Mouse (Mus musculus): ENCODE data around the gene Nrp2. TPM values are rescaled to one million over a fixed set of nuclear protein-coding genes. Genes with fewer than 3 reads are reported as not detected.

Gene Nrp2
- polyA plus RNA-seq, 1 experiment from 2014 or later: 12.5 TPM

DNA sequence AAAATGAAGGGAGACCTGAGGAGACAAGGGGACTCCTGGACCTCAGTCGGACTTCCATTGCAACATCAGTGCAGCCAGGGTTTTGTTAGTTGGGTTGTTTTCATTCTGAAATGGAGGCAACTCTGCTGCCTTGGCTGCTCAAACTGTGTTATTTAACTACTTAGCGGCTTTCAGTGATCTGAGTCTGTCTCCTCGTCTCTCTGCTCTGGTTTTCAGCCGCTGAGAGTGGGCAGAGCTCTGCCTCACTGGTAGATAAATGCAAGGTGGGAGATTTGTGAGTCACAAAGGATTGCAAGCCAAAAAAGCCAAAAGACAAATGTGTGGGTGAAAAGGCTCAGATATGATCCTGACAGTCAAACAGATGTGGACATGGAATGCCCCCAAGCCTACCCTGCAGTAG is 105.3 kb downstream of the Nrp2 start:
- H3K27ac ChIP-seq (ENCODE audit: low read depth, low read length): no peak overlapping the region
- H3K4me1 ChIP-seq (ENCODE audit: control insufficient read depth, insufficient read depth, low read length): no peaks in the 10 kb centered on the region
- DNase-seq (ENCODE audit: low spot score, missing footprints) (no peak), ATAC-seq (ENCODE audit: low FRiP score) (no peak)
- H3K36me3 ChIP-seq (ENCODE audit: control insufficient read depth, insufficient read depth, low read length): no peaks in the 10 kb centered on the region
- H3K27me3 ChIP-seq (ENCODE audit: control insufficient read depth, insufficient read depth, low read length): no peaks in the 10 kb centered on the region
- no peak overlapping the region for H3K4me3 ChIP-seq (ENCODE audit: low read depth, low read length)
- 84% methylated on average over 4 of the region's 4 CpGs for WGBS
- H3K4me2 ChIP-seq: no peak overlapping the region
- no peak overlapping the region for H3K9ac ChIP-seq (ENCODE audit: low read length)
- H3K9me3 ChIP-seq (ENCODE audit: control insufficient read depth, low read length): no peaks in the 10 kb centered on the region

GRCm38 (mm10) chr1:62809601-62810228 is 106.6 kb downstream of the Nrp2 start:
- WGBS: 93% methylated on average over 8 of the region's 8 CpGs
- H3K36me3 ChIP-seq (ENCODE audit: control insufficient read depth, insufficient read depth, low read length): no peaks in the 10 kb centered on the region
- H3K27me3 ChIP-seq (ENCODE audit: control insufficient read depth, insufficient read depth, low read length): no peaks in the 10 kb centered on the region
- no peak overlapping the region for H3K9ac ChIP-seq (ENCODE audit: low read length)
- no peaks in the 10 kb centered on the region for H3K4me1 ChIP-seq (ENCODE audit: control insufficient read depth, insufficient read depth, low read length)
- no peak overlapping the region for H3K27ac ChIP-seq (ENCODE audit: low read depth, low read length)
- H3K4me2 ChIP-seq: no peak overlapping the region
- ATAC-seq (ENCODE audit: low FRiP score) (no peak), DNase-seq (ENCODE audit: low spot score, missing footprints) (no peak)
- no peak overlapping the region for H3K4me3 ChIP-seq (ENCODE audit: low read depth, low read length)
- H3K9me3 ChIP-seq (ENCODE audit: control insufficient read depth, low read length): no peaks in the 10 kb centered on the region

GRCm38 (mm10) chr1:62811141-62811540 is 108.1 kb downstream of the Nrp2 start:
- no peak overlapping the region for H3K4me3 ChIP-seq (ENCODE audit: low read depth, low read length)
- no peak for DNase-seq (ENCODE audit: low spot score, missing footprints)

GRCm38 (mm10) chr1:62812701-62813684 is 109.9 kb downstream of the Nrp2 start:
- DNase-seq (ENCODE audit: low spot score, missing footprints) (no peak), ATAC-seq (ENCODE audit: low FRiP score) (no peak)
- WGBS: 64% methylated on average over 10 of the region's 10 CpGs
- H3K4me3 ChIP-seq (ENCODE audit: low read depth, low read length): no peak overlapping the region
- H3K27ac ChIP-seq (ENCODE audit: low read depth, low read length): no peak overlapping the region
- H3K4me2 ChIP-seq: no peak overlapping the region
- no peaks in the 10 kb centered on the region for H3K4me1 ChIP-seq (ENCODE audit: control insufficient read depth, insufficient read depth, low read length)
- H3K27me3 ChIP-seq (ENCODE audit: control insufficient read depth, insufficient read depth, low read length): no peaks in the 10 kb centered on the region
- no peaks in the 10 kb centered on the region for H3K9me3 ChIP-seq (ENCODE audit: control insufficient read depth, low read length)
- H3K36me3 ChIP-seq (ENCODE audit: control insufficient read depth, insufficient read depth, low read length): no peaks in the 10 kb centered on the region
- H3K9ac ChIP-seq (ENCODE audit: low read length): no peak overlapping the region

More at GRCm38 (mm10) chr1:62811141-62811540, 108.1 kb downstream of the Nrp2 start:
- H3K4me1 ChIP-seq (ENCODE audit: control insufficient read depth, insufficient read depth, low read length): no peaks in the 10 kb centered on the region
- no peak overlapping the region for H3K9ac ChIP-seq (ENCODE audit: low read length)
- no peaks in the 10 kb centered on the region for H3K36me3 ChIP-seq (ENCODE audit: control insufficient read depth, insufficient read depth, low read length)
- no peak for ATAC-seq (ENCODE audit: low FRiP score)
- no peak overlapping the region for H3K4me2 ChIP-seq
- H3K9me3 ChIP-seq (ENCODE audit: control insufficient read depth, low read length): no peaks in the 10 kb centered on the region
- WGBS: 93% methylated on average over 7 of the region's 7 CpGs
- H3K27ac ChIP-seq (ENCODE audit: low read depth, low read length): no peak overlapping the region
- H3K27me3 ChIP-seq (ENCODE audit: control insufficient read depth, insufficient read depth, low read length): no peaks in the 10 kb centered on the region

DNA sequence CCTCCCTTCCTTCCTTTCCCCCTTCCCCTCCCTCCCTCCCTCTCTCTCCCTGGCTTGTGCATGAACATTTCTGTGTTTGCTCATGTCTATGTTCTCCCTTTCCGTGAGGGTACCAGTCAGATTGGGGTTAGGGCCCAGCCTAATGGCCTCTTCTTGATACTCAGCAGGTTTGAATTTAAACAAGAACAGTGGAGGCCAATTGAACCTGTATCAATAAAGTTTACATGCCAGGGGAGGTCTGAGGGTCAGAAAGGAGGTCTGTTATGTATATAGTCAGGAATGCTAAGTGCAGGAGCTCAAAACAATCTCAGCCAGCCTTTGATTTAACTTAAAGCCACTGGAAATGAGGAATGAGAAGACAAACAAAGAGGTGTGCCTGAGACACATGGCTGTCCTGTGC is 110.9 kb downstream of the Nrp2 start:
- Histone ChIP-seq H3K4me1 (ENCODE audit: control insufficient read depth, insufficient read depth, low read length) (no peaks in the 10 kb centered on the region), H3K9me3 (ENCODE audit: control insufficient read depth, low read length) (no peaks in the 10 kb centered on the region), H3K27me3 (ENCODE audit: control insufficient read depth, insufficient read depth, low read length) (no peaks in the 10 kb centered on the region), H3K4me3 (ENCODE audit: low read depth, low read length) (no peak overlapping the region), H3K9ac (ENCODE audit: low read length) (no peak overlapping the region), H3K27ac (ENCODE audit: low read depth, low read length) (no peak overlapping the region), H3K36me3 (ENCODE audit: control insufficient read depth, insufficient read depth, low read length) (no peaks in the 10 kb centered on the region), H3K4me2 (no peak overlapping the region)
- 65% methylated on average over 1 of the region's 1 CpGs for WGBS
- DNase-seq (ENCODE audit: low spot score, missing footprints): no peak
- ATAC-seq (ENCODE audit: low FRiP score): no peak

- Histone ChIP-seq H3K4me2 (no peak overlapping the region), H3K9ac (ENCODE audit: low read length) (no peak overlapping the region), H3K4me3 (ENCODE audit: low read depth, low read length) (no peak overlapping the region), H3K27ac (ENCODE audit: low read depth, low read length) (no peak overlapping the region), H3K9me3 (ENCODE audit: control insufficient read depth, low read length) (no peaks in the 10 kb centered on the region), H3K36me3 (ENCODE audit: control insufficient read depth, insufficient read depth, low read length) (no peaks in the 10 kb centered on the region), H3K27me3 (ENCODE audit: control insufficient read depth, insufficient read depth, low read length) (no peaks in the 10 kb centered on the region), H3K4me1 (ENCODE audit: control insufficient read depth, insufficient read depth, low read length) (no peaks in the 10 kb centered on the region; the same call in 1 of the 2 replicates)
- ATAC-seq (ENCODE audit: low FRiP score): no peak
- 90% methylated on average over 7 of the region's 7 CpGs for WGBS
- DNase-seq (ENCODE audit: low spot score, missing footprints): no peak
These were observed 114.5 kb downstream of the Nrp2 start for GRCm38 (mm10) chr1:62817566-62817965.

GRCm38 (mm10) chr1:62820170-62820569 is 117.1 kb downstream of the Nrp2 start:
- 75% methylated on average over 3 of the region's 3 CpGs for WGBS
- H3K36me3 ChIP-seq (ENCODE audit: control insufficient read depth, insufficient read depth, low read length): no peaks in the 10 kb centered on the region
- H3K4me1 ChIP-seq (ENCODE audit: control insufficient read depth, insufficient read depth, low read length): no peaks in the 10 kb centered on the region; the same call in 1 of the 2 replicates
- no peak overlapping the region for H3K27ac ChIP-seq (ENCODE audit: low read depth, low read length)
- H3K9ac ChIP-seq (ENCODE audit: low read length): no peak overlapping the region
- H3K27me3 ChIP-seq (ENCODE audit: control insufficient read depth, insufficient read depth, low read length): no peaks in the 10 kb centered on the region
- DNase-seq (ENCODE audit: low spot score, missing footprints) (no peak), ATAC-seq (ENCODE audit: low FRiP score) (no peak)
- H3K4me3 ChIP-seq (ENCODE audit: low read depth, low read length): no peak overlapping the region
- no peaks in the 10 kb centered on the region for H3K9me3 ChIP-seq (ENCODE audit: control insufficient read depth, low read length)
- H3K4me2 ChIP-seq: no peak overlapping the region

- no peak overlapping the region for H3K9ac ChIP-seq (ENCODE audit: low read length)
- WGBS: 45% methylated on average over 10 of the region's 10 CpGs
- no peaks in the 10 kb centered on the region; the same call in 1 of the 2 replicates for H3K4me1 ChIP-seq (ENCODE audit: control insufficient read depth, insufficient read depth, low read length)
- no peak for ATAC-seq (ENCODE audit: low FRiP score)
- no peak overlapping the region for H3K27ac ChIP-seq (ENCODE audit: low read depth, low read length)
- H3K27me3 ChIP-seq (ENCODE audit: control insufficient read depth, insufficient read depth, low read length): no peaks in the 10 kb centered on the region
- H3K9me3 ChIP-seq (ENCODE audit: control insufficient read depth, low read length): no peaks in the 10 kb centered on the region
- H3K36me3 ChIP-seq (ENCODE audit: control insufficient read depth, insufficient read depth, low read length): no peaks in the 10 kb centered on the region
- DNase-seq (ENCODE audit: low spot score, missing footprints): no peak
- H3K4me2 ChIP-seq: no peak overlapping the region
- no peak overlapping the region for H3K4me3 ChIP-seq (ENCODE audit: low read depth, low read length)
These were observed 118.7 kb downstream of the Nrp2 start for GRCm38 (mm10) chr1:62821509-62822398.

All from midbrain, embryonic 11.5 days (tissue).